Mouse (Mus musculus) testis, adult 2 months (tissue): ENCODE measurements around the gene Snx8. TPM values are rescaled to one million over a fixed set of nuclear protein-coding genes. Genes with fewer than 3 reads are reported as not detected.

Experiments used
- H3K27ac ChIP-seq: fragments of 200-500 bp; 2 replicates; pipeline ENCODE4 v1.5.1; 2012; ENCODE audit warnings: low read depth, low read length; ENCODE audit not compliant: control insufficient read depth, insufficient read depth
- H3K27me3 ChIP-seq: fragments of 200-500 bp; 2 replicates; pipeline ENCODE4 v1.6.1; 2012; ENCODE audit warnings: mild to moderate bottlenecking, low read length, moderate library complexity; ENCODE audit not compliant: control insufficient read depth, insufficient read depth
- H3K36me3 ChIP-seq: fragments of 200-500 bp; 2 replicates; pipeline ENCODE4 v1.6.1; 2012; ENCODE audit warnings: mild to moderate bottlenecking, low read length; ENCODE audit not compliant: control insufficient read depth, insufficient read depth
- H3K4me1 ChIP-seq: fragments of 200-500 bp; 2 replicates; pipeline ENCODE4 v1.6.1; 2012; ENCODE audit warnings: low read length; ENCODE audit not compliant: control insufficient read depth, insufficient read depth
- H3K4me3 ChIP-seq: fragments of 200-500 bp; 2 replicates; pipeline ENCODE4 v1.5.1; 2012; ENCODE audit warnings: low read depth, mild to moderate bottlenecking, low read length, moderate library complexity, mixed read lengths; ENCODE audit not compliant: control insufficient read depth
- CTCF ChIP-seq: fragments of 200-500 bp; IDR thresholded peaks from 2 replicates; pipeline ENCODE4 v1.5.1; 2012; ENCODE audit warnings: low read depth, mild to moderate bottlenecking, inconsistent platforms, low read length, moderate library complexity; ENCODE audit not compliant: control insufficient read depth, insufficient read depth, insufficient replicate concordance
- POLR2A ChIP-seq: fragments of 200-500 bp; IDR thresholded peaks from 2 replicates; pipeline ENCODE4 v1.6.1; 2012; ENCODE audit warnings: low read depth, mild to moderate bottlenecking, inconsistent platforms, low read length, moderate library complexity; ENCODE audit not compliant: control insufficient read depth
- polyA plus RNA-seq: library from polyadenylated mRNA; depleted of rRNA; stranded (reverse); fragments of >200 nt; gene quantifications from 2 replicates; pipeline ENCODE4 v1.2.3, GENCODE M21; 2012

Snx8 gene
- polyA plus RNA-seq, 1 experiment = 3.8 TPM

- no peak overlapping the region for H3K4me3 ChIP-seq
- no peaks in the 10 kb centered on the region for H3K36me3 ChIP-seq
- no peak for TF ChIP-seq POLR2A
- TF ChIP-seq CTCF = no peak
- no peak overlapping the region for H3K27ac ChIP-seq
- peaks cover 6% of the 10 kb centered on the region for H3K4me1 ChIP-seq
- no peaks in the 10 kb centered on the region for H3K27me3 ChIP-seq
These were observed 2.9 kb upstream of the Snx8 start for GRCm38 (mm10) chr5:140391981-140392380.

- Histone ChIP-seq H3K4me3 (no peak overlapping the region), H3K27ac (no peak overlapping the region), H3K27me3 (no peaks in the 10 kb centered on the region), H3K36me3 (no peaks in the 10 kb centered on the region), H3K4me1 (peaks cover 6% of the 10 kb centered on the region)
- TF ChIP-seq POLR2A (no peak), CTCF (no peak)
These were observed 2.4 kb upstream of the Snx8 start for GRCm38 (mm10) chr5:140391435-140391834.

GRCm38 (mm10) chr5:140389647-140390046, 585 bp upstream of the Snx8 start:
- no peak for TF ChIP-seq CTCF
- no peak for TF ChIP-seq POLR2A
- H3K36me3 ChIP-seq = no peaks in the 10 kb centered on the region
- peaks cover 6% of the 10 kb centered on the region for H3K4me1 ChIP-seq
- H3K27me3 ChIP-seq = no peaks in the 10 kb centered on the region
- peak overlapping the region; percentile 89; the same call in 1 of the 2 replicates for H3K4me3 ChIP-seq
- H3K27ac ChIP-seq = no peak overlapping the region

GRCm38 (mm10) chr5:140387816-140388510, 1.1 kb downstream of the Snx8 start:
- Histone ChIP-seq H3K27ac (no peak overlapping the region), H3K27me3 (no peaks in the 10 kb centered on the region), H3K4me1 (peaks cover 9% of the 10 kb centered on the region), H3K4me3 (no peak overlapping the region), H3K36me3 (no peaks in the 10 kb centered on the region)
- TF ChIP-seq POLR2A (no peak), CTCF (no peak)

- Histone ChIP-seq H3K4me1 (peaks cover 9% of the 10 kb centered on the region), H3K27me3 (no peaks in the 10 kb centered on the region), H3K27ac (no peak overlapping the region), H3K4me3 (no peak overlapping the region), H3K36me3 (no peaks in the 10 kb centered on the region)
- TF ChIP-seq CTCF (no peak), POLR2A (no peak)
These were observed 1.8 kb downstream of the Snx8 start for GRCm38 (mm10) chr5:140387236-140387635.

- no peak overlapping the region for H3K4me3 ChIP-seq
- H3K27me3 ChIP-seq = no peaks in the 10 kb centered on the region
- TF ChIP-seq CTCF (no peak), POLR2A (no peak)
- no peaks in the 10 kb centered on the region for H3K36me3 ChIP-seq
- no peak overlapping the region for H3K27ac ChIP-seq
- peaks cover 8% of the 10 kb centered on the region for H3K4me1 ChIP-seq
These were observed 4.6 kb downstream of the Snx8 start for GRCm38 (mm10) chr5:140384462-140384861.

- Histone ChIP-seq H3K27ac (no peak overlapping the region), H3K27me3 (no peaks in the 10 kb centered on the region), H3K36me3 (no peaks in the 10 kb centered on the region), H3K4me1 (peaks cover 5% of the 10 kb centered on the region), H3K4me3 (no peak overlapping the region)
- TF ChIP-seq POLR2A (no peak), CTCF (no peak)
These were observed 5.5 kb downstream of the Snx8 start for GRCm38 (mm10) chr5:140383559-140383958.
